Mouse (Mus musculus) lung, adult 2 months (tissue): ENCODE results near the gene Pzp.

ENCODE experiments used
- CTCF ChIP-seq: fragments of 200-500 bp; IDR thresholded peaks from 2 replicates; pipeline ENCODE4 v1.5.1; 2011; ENCODE audit warnings: mild to moderate bottlenecking, low read length, control low read depth; ENCODE audit not compliant: insufficient read depth
- POLR2A ChIP-seq: fragments of 200-500 bp; IDR thresholded peaks from 2 replicates; pipeline ENCODE4 v1.6.1; 2011; ENCODE audit warnings: low read depth, mild to moderate bottlenecking, control low read depth, low read length, borderline replicate concordance; ENCODE audit errors: extremely low read depth

DNA sequence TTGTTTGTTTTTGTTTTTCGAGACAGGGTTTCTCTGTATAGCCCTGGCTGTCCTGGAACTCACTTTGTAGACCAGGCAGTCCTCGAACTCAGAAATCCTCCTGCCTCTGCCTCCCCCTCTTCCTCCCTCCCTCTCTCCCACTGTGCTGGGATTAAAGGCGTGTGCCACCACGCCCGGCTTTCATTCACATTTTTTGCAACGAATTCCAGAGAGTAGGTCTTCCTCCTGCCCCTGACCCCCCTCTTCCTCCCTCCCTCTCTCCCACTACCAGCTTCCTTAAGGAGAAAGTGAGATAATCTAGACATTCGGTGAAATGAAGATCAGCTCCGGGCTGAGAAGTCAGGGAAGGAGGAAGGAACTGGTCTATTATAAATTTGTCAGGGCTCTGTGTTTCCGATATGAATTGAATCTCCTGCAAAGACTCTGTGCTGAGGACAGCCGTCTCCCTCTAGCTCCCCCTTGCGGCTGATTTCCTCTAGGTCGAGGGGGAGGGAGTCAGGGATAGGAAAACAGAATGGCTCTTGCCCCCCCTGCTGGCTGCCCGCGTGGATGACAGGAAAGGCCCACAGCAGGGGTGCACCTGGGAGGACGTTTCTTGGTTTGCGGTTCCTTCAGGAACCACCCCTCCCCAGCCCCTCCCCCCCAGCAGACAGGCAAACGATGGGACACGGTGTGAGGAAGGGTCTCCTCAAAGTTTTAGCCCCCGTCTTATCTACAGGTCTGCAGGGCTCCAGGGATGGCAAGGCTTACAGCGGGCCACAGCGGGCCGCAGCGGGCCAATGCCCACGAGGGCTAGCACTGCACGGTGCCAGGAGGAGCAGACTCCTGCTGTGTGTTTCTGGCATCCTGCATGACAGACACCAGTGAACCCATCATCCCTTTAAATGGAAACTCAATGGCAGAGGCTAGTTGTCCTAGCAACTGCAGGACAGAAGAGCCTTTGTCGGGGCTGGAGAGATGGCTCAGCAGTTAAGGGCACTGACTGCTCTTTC is 46.8 kb downstream of the Pzp start:
- TF ChIP-seq CTCF: peak; percentile 99
- TF ChIP-seq POLR2A: no peak
